Mouse (Mus musculus): ENCODE results near the gene Lgi4. TPM values are rescaled to one million over a fixed set of nuclear protein-coding genes. Genes with fewer than 3 reads are reported as not detected.
A peak's percentile ranks its signal among the peaks of the same experiment; 100 is the strongest.

Lgi4 gene
- total RNA-seq, 1 experiment = 0.18 TPM

DNA sequence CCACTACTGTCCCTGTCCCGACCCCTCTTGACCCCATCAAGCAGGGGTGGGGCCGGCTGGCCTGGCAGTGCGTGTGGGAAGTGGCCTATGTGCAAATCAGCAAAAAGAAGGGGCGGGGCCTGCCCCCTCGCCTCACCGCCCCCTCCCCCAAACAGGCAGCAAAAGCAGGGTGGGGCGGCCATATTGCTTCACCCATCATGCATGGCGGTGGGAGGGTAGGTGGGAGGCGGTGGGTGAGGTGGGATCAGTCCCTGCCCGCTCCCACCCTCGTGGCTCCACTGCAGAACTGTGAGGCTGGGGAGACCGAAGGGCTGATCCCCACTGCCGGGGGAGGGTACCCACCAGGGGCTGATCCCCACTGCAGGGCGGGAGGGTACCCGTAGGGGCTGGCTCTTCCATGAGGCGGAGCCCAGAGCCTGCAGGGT lies 57.6 kb downstream of the Lgi4 start:
- Histone ChIP-seq H3K27ac (ENCODE audit: insufficient read depth, low read depth, low read length, poor library complexity, severe bottlenecking) (no peak overlapping the region), H3K4me3 (ENCODE audit: insufficient read depth in 1 of 2, low read depth in 1 of 2, low read length in 2 of 2, poor library complexity in 1 of 2, severe bottlenecking in 1 of 2) (peak overlapping the region; percentile 60 to 70), H3K4me1 (ENCODE audit: control insufficient read depth in 2 of 2, insufficient read depth in 2 of 2, low read length in 2 of 2, poor library complexity in 1 of 2) (peaks cover 0 to 16% of the 10 kb centered on the region in 2 experiments; a peak in 2 of 4 replicates), H3K9me3 (ENCODE audit: control insufficient read depth, insufficient read depth, low read depth, low read length) (no peaks in the 10 kb centered on the region), H3K36me3 (ENCODE audit: control insufficient read depth, insufficient read depth, low read length, poor library complexity, severe bottlenecking) (no peaks in the 10 kb centered on the region), H3K9ac (ENCODE audit: insufficient read depth, low read depth, low read length, poor library complexity, severe bottlenecking) (peak overlapping the region; percentile 64; the same call in 1 of the 2 replicates)
- TF ChIP-seq MAFK (IDR thresholded peaks at IDR 0.05; ENCODE audit: insufficient read depth, low read depth, low read length) (peak; percentile 8; the same call in 1 of the 2 replicates), ZNF384 (IDR thresholded peaks at IDR 0.05; ENCODE audit: low read depth, low read length) (no peak), CHD2 (IDR thresholded peaks at IDR 0.05; ENCODE audit: low read depth, low read length) (no peak), HCFC1 (IDR thresholded peaks at IDR 0.05; ENCODE audit: borderline replicate concordance, insufficient read depth, low read length) (no peak), ZC3H11A (IDR thresholded peaks at IDR 0.05; ENCODE audit: borderline replicate concordance, low read depth, low read length) (no peak)
- DNase-seq (ENCODE audit: low read depth, low spot score) = no peak
- in situ Hi-C loops (cut with MboI; ENCODE audit: low sequenced_read_pairs in 2 of 2, unreplicated experiment in 2 of 2) = no loop called here

DNA sequence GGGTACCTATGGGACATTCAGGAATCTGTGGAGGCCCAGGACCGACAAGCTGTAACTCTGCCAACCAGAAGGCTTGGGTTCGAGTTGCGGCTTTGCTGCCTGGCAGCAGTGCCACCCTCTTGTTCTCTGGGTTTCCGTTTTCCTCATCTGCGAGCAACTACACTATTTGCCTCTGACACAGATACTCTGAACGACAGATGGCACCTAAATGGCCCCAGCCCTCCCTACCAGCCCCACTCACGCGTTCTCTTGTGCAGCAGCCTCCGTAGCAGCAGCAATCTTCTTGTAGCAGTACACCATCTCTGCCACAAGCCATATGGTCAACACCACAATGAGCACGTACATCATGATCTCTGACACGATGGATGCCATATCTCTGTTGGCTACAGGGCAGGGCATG lies 58.3 kb downstream of the Lgi4 start:
- no peak overlapping the region; the same call in 1 of the 2 replicates for H3K9ac ChIP-seq (ENCODE audit: insufficient read depth, low read depth, low read length, poor library complexity, severe bottlenecking)
- H3K4me3 ChIP-seq (ENCODE audit: insufficient read depth in 1 of 2, low read depth in 1 of 2, low read length in 2 of 2, poor library complexity in 1 of 2, severe bottlenecking in 1 of 2) = no peak overlapping the region; a peak in 1 of 4 replicates
- DNase-seq (ENCODE audit: low read depth, low spot score) = no peak
- H3K36me3 ChIP-seq (ENCODE audit: control insufficient read depth, insufficient read depth, low read length, poor library complexity, severe bottlenecking) = no peaks in the 10 kb centered on the region
- H3K27ac ChIP-seq (ENCODE audit: insufficient read depth, low read depth, low read length, poor library complexity, severe bottlenecking) = no peak overlapping the region
- TF ChIP-seq HCFC1 (IDR thresholded peaks at IDR 0.05; ENCODE audit: borderline replicate concordance, insufficient read depth, low read length) (no peak), ZC3H11A (IDR thresholded peaks at IDR 0.05; ENCODE audit: borderline replicate concordance, low read depth, low read length) (no peak), CHD2 (IDR thresholded peaks at IDR 0.05; ENCODE audit: low read depth, low read length) (no peak), MAFK (IDR thresholded peaks at IDR 0.05; ENCODE audit: insufficient read depth, low read depth, low read length) (no peak), ZNF384 (IDR thresholded peaks at IDR 0.05; ENCODE audit: low read depth, low read length) (no peak)
- H3K9me3 ChIP-seq (ENCODE audit: control insufficient read depth, insufficient read depth, low read depth, low read length) = no peaks in the 10 kb centered on the region
- in situ Hi-C loops (cut with MboI; ENCODE audit: low sequenced_read_pairs in 2 of 2, unreplicated experiment in 2 of 2) = no loop called here
- peaks cover 0 to 16% of the 10 kb centered on the region in 2 experiments; a peak in 2 of 4 replicates for H3K4me1 ChIP-seq (ENCODE audit: control insufficient read depth in 2 of 2, insufficient read depth in 2 of 2, low read length in 2 of 2, poor library complexity in 1 of 2)

DNA sequence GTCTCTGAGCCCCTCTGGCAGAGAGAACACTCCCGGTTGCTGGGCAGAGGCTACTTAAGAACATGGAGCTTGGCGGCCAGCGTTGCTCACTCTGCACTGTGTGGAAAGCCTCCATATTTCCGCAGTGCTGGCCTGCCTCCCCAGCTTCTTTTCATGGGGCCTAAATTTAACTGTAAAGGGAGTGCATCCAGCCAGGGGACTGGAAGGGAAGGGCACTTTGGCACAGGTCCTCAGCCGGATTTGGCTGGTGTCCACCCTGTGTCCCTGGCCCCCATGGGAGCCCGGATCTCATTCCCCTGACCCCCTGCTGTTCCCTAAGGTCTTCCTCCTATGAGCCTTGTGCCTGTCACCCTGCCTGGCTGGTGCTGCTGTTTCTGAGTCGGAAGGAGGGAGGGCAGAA lies 59.3 kb downstream of the Lgi4 start:
- H3K36me3 ChIP-seq (ENCODE audit: control insufficient read depth, insufficient read depth, low read length, poor library complexity, severe bottlenecking) = no peaks in the 10 kb centered on the region
- H3K9ac ChIP-seq (ENCODE audit: insufficient read depth, low read depth, low read length, poor library complexity, severe bottlenecking) = no peak overlapping the region
- no peak overlapping the region for H3K27ac ChIP-seq (ENCODE audit: insufficient read depth, low read depth, low read length, poor library complexity, severe bottlenecking)
- no peak overlapping the region for H3K4me3 ChIP-seq (ENCODE audit: insufficient read depth in 1 of 2, low read depth in 1 of 2, low read length in 2 of 2, poor library complexity in 1 of 2, severe bottlenecking in 1 of 2)
- no peak for TF ChIP-seq CHD2 (IDR thresholded peaks at IDR 0.05; ENCODE audit: low read depth, low read length)
- TF ChIP-seq HCFC1 (IDR thresholded peaks at IDR 0.05; ENCODE audit: borderline replicate concordance, insufficient read depth, low read length) = no peak
- TF ChIP-seq ZNF384 (IDR thresholded peaks at IDR 0.05; ENCODE audit: low read depth, low read length) = no peak
- TF ChIP-seq ZC3H11A (IDR thresholded peaks at IDR 0.05; ENCODE audit: borderline replicate concordance, low read depth, low read length) = no peak
- no peak for TF ChIP-seq MAFK (IDR thresholded peaks at IDR 0.05; ENCODE audit: insufficient read depth, low read depth, low read length)
- in situ Hi-C loops (cut with MboI; ENCODE audit: low sequenced_read_pairs in 2 of 2, unreplicated experiment in 2 of 2) = no loop called here
- H3K9me3 ChIP-seq (ENCODE audit: control insufficient read depth, insufficient read depth, low read depth, low read length) = no peaks in the 10 kb centered on the region
- no peak for DNase-seq (ENCODE audit: low read depth, low spot score)
- peaks cover 0 to 16% of the 10 kb centered on the region in 2 experiments; a peak in 2 of 4 replicates for H3K4me1 ChIP-seq (ENCODE audit: control insufficient read depth in 2 of 2, insufficient read depth in 2 of 2, low read length in 2 of 2, poor library complexity in 1 of 2)

DNA sequence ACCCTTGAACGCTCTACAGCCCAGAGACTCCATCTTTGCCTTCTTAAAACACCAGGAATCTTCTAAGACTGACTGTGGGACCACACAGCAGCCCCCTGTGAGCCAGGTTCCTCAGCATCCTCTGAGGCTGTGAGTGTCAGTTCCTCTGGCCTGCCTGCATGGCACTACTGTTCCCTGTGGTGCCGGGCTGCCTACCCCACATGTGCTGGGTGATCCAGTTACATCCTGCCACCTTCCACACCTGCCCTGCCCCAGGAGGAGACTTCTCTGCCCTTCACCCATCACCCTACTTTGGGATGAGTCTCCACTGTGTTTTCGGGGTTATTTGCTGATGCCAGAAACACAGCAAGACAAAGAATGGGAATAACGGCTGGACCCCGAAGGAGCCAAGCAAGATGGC lies 60.4 kb downstream of the Lgi4 start:
- Histone ChIP-seq H3K36me3 (ENCODE audit: control insufficient read depth, insufficient read depth, low read length, poor library complexity, severe bottlenecking) (no peaks in the 10 kb centered on the region), H3K4me1 (ENCODE audit: control insufficient read depth in 2 of 2, insufficient read depth in 2 of 2, low read length in 2 of 2, poor library complexity in 1 of 2) (peaks cover 0 to 18% of the 10 kb centered on the region in 2 experiments; a peak in 2 of 4 replicates), H3K4me3 (ENCODE audit: insufficient read depth in 1 of 2, low read depth in 1 of 2, low read length in 2 of 2, poor library complexity in 1 of 2, severe bottlenecking in 1 of 2) (no peak overlapping the region), H3K9me3 (ENCODE audit: control insufficient read depth, insufficient read depth, low read depth, low read length) (no peaks in the 10 kb centered on the region), H3K27ac (ENCODE audit: insufficient read depth, low read depth, low read length, poor library complexity, severe bottlenecking) (no peak overlapping the region), H3K9ac (ENCODE audit: insufficient read depth, low read depth, low read length, poor library complexity, severe bottlenecking) (no peak overlapping the region)
- TF ChIP-seq HCFC1 (IDR thresholded peaks at IDR 0.05; ENCODE audit: borderline replicate concordance, insufficient read depth, low read length) (no peak), ZNF384 (IDR thresholded peaks at IDR 0.05; ENCODE audit: low read depth, low read length) (no peak), ZC3H11A (IDR thresholded peaks at IDR 0.05; ENCODE audit: borderline replicate concordance, low read depth, low read length) (no peak), CHD2 (IDR thresholded peaks at IDR 0.05; ENCODE audit: low read depth, low read length) (no peak), MAFK (IDR thresholded peaks at IDR 0.05; ENCODE audit: insufficient read depth, low read depth, low read length) (no peak)
- in situ Hi-C loops (cut with MboI; ENCODE audit: low sequenced_read_pairs in 2 of 2, unreplicated experiment in 2 of 2) = no loop called here
- DNase-seq (ENCODE audit: low read depth, low spot score) = no peak

Other genes starting within 250 kb of the Lgi4 start
- not detected in 2 replicates for gene Ffar2, start 235.6 kb upstream of the Lgi4 start, total RNA-seq (2012; rRNA removed)
- gene Ffar3, start 203.2 kb upstream of the Lgi4 start, total RNA-seq (2012; rRNA removed) = 1.0 and 1.2 TPM in 2 replicates
- gene Ffar1, start 197.8 kb upstream of the Lgi4 start, total RNA-seq (2012; rRNA removed) = 0.04 and 0.16 TPM in 2 replicates
- 0.16 and 0.45 TPM in 2 replicates for gene Cd22, start 179.0 kb upstream of the Lgi4 start, total RNA-seq (2012; rRNA removed)
- 0.22 and 0.37 TPM in 2 replicates for gene Mag, start 144.5 kb upstream of the Lgi4 start, total RNA-seq (2012; rRNA removed)
- gene Hamp2, start 134.7 kb upstream of the Lgi4 start, total RNA-seq (2012; rRNA removed) = not detected in 2 replicates
- not detected in 2 replicates for gene Hamp, start 115.3 kb upstream of the Lgi4 start, total RNA-seq (2012; rRNA removed)
- 30.2 and 32.1 TPM in 2 replicates for gene Usf2, start 102.5 kb upstream of the Lgi4 start, total RNA-seq (2012; rRNA removed)
- gene Lsr, start 85.9 kb upstream of the Lgi4 start, total RNA-seq (2012; rRNA removed) = 54.6 and 102 TPM in 2 replicates
- gene Fam187b, start 85.6 kb upstream of the Lgi4 start, total RNA-seq (2012; rRNA removed) = 0.67 and 1.6 TPM in 2 replicates
- 9.6 and 16.0 TPM in 2 replicates for gene Fxyd5, start 16.9 kb upstream of the Lgi4 start, total RNA-seq (2012; rRNA removed)
- not detected in 2 replicates for gene Fxyd7, start 7.9 kb upstream of the Lgi4 start, total RNA-seq (2012; rRNA removed)
- 1.4 TPM in 1 of 2 replicates, not detected in the other for gene Fxyd1, start 2.1 kb upstream of the Lgi4 start, total RNA-seq (2012; rRNA removed)
- 2.2 and 3.2 TPM in 2 replicates for gene Fxyd3, start 17.4 kb downstream of the Lgi4 start, total RNA-seq (2012; rRNA removed)
- 14.5 and 28.2 TPM in 2 replicates for gene Hpn, start 55.9 kb downstream of the Lgi4 start, total RNA-seq (2012; rRNA removed)
- gene Scn1b, start 67.7 kb downstream of the Lgi4 start, total RNA-seq (2012; rRNA removed) = 16.3 and 17.3 TPM in 2 replicates
- gene Gramd1a, start 96.6 kb downstream of the Lgi4 start, total RNA-seq (2012; rRNA removed) = 44.2 and 76.2 TPM in 2 replicates
- not detected in 2 replicates for gene Scgb2b2, start 231.2 kb downstream of the Lgi4 start, total RNA-seq (2012; rRNA removed)
- gene Scgb1b2, start 232.5 kb downstream of the Lgi4 start, total RNA-seq (2012; rRNA removed) = not detected in 2 replicates